In genomic region chr1:92306042-92306441, GRCm38 (mm10) we compare ENCODE assay signal across 26 mouse cellular contexts.
"Had no signal": no experiment of that assay in that cellular context is flagged by ENCODE, and none has a peak within 500 bp of the region (broad histone marks: within the 10 kb centered on the region; RNA-seq: fewer than 3 reads in every experiment).

No protein-coding gene starts in this region.

- ATAC-seq: hindbrain, embryonic 16.5 days; inflammation-experienced regulatory T-cells, adult 6 months; intestine, embryonic 15.5 days; intestine, postnatal 0 days had no signal

- H3K4me2 ChIP-seq: heart, embryonic 13.5 days; heart, embryonic 15.5 days; hindbrain, embryonic 12.5 days; hindbrain, embryonic 14.5 days; intestine, embryonic 15.5 days; limb, embryonic 12.5 days; liver, embryonic 11.5 days; liver, embryonic 13.5 days had no signal

- H3K9ac ChIP-seq: heart, embryonic 13.5 days; heart, embryonic 15.5 days; hindbrain, embryonic 12.5 days; hindbrain, embryonic 14.5 days; intestine, embryonic 15.5 days; limb, embryonic 12.5 days; liver, embryonic 13.5 days had no signal

- H3K9me3 ChIP-seq: heart, embryonic 10.5 days; heart, embryonic 15.5 days; intestine, embryonic 15.5 days; limb, embryonic 10.5 days had no signal

- H3K27ac ChIP-seq: gastrocnemius, adult 2 months; heart, embryonic 10.5 days; heart, embryonic 13.5 days; heart, embryonic 15.5 days; hindbrain, embryonic 10.5 days; hindbrain, embryonic 12.5 days; hindbrain, embryonic 14.5 days; intestine, embryonic 15.5 days; left cerebral cortex, adult 2 months; limb, embryonic 10.5 days; limb, embryonic 12.5 days; liver, embryonic 13.5 days had no signal

- H3K4me1 ChIP-seq: heart, embryonic 10.5 days; heart, embryonic 13.5 days; heart, embryonic 15.5 days; hindbrain, embryonic 10.5 days; hindbrain, embryonic 12.5 days; intestine, embryonic 15.5 days; limb, embryonic 10.5 days; limb, embryonic 12.5 days; liver, embryonic 13.5 days had no signal

- H3K36me3 ChIP-seq: heart, embryonic 10.5 days; heart, embryonic 13.5 days; heart, embryonic 15.5 days; hindbrain, embryonic 10.5 days; hindbrain, embryonic 12.5 days; intestine, embryonic 15.5 days; limb, embryonic 10.5 days; limb, embryonic 12.5 days; liver, embryonic 13.5 days had no signal

- H3K4me3 ChIP-seq: gastrocnemius, adult 2 months; heart, embryonic 10.5 days; heart, embryonic 13.5 days; heart, embryonic 15.5 days; hindbrain, embryonic 10.5 days; hindbrain, embryonic 12.5 days; intestine, embryonic 15.5 days; left cerebral cortex, adult 2 months; limb, embryonic 10.5 days; limb, embryonic 12.5 days; liver, embryonic 13.5 days had no signal

- DNase-seq: gastrocnemius, adult 2 months; gastrocnemius, postnatal 10 days; gastrocnemius, postnatal 25 days; heart, adult 18-20 months; heart, postnatal 14 days; heart, postnatal 36 days; kidney, adult 18-20 months; kidney, adult 8-10 months; kidney, postnatal 10 days; kidney, postnatal 4 days; liver; liver, embryonic 13.5 days had no signal

- H3K27me3 ChIP-seq: heart, embryonic 13.5 days; heart, embryonic 15.5 days; hindbrain, embryonic 12.5 days; intestine, embryonic 15.5 days; limb, embryonic 12.5 days; liver, embryonic 13.5 days had no signal
